Mouse (Mus musculus): ENCODE measurements at regions not wholly inside any gene's neighbourhood (a gene's known extent, or its start where the extent isn't known, plus 50 kb on each side); places are given as distances from the start of the nearest gene placed in this dataset.

DNA sequence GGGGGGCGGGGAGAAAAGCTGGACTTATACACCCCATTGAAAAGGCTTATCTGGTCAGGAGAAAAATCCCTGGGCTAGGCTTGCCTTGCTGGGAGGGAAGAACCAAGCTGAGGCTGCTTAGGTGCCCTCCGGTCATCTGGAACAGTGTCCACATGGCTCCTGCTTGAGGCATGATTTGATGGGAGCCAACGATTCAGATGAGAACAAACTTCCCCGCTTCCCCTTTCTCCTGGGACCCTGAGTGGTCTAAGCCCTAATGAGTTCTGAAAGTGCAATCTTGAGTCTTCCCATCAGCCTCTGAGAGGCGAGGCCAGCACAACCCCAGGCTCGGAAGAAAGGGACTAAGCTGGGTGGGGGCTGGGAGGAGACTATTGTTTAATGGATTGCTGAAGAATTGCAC lies 94.5 kb upstream of the Galnt15 start:
- TF ChIP-seq CTCF (IDR thresholded peaks at IDR 0.05; ENCODE audit: control insufficient read depth, insufficient read depth, low read length) (no peak), POLR2A (IDR thresholded peaks at IDR 0.05; ENCODE audit: borderline replicate concordance, control insufficient read depth, low read depth, low read length) (no peak)
